Mouse (Mus musculus) intestine, embryonic 15.5 days (tissue): ENCODE data around the gene Mast3. TPM values are rescaled to one million over a fixed set of nuclear protein-coding genes. Genes with fewer than 3 reads are reported as not detected.
A peak's percentile ranks its signal among the peaks of the same experiment; 100 is the strongest.

ENCODE experiments used
- ATAC-seq: fragments of 200-750 bp; cut with Nextera tagmentation; 2 replicates; pipeline ENCODE4 v1.8.0; 2017; ENCODE audit warnings: moderate TSS enrichment, moderate library complexity
- H3K27ac ChIP-seq: fragments of 300-500 bp; sonication (generic); 2 replicates; pipeline ENCODE4 v1.5.1; 2015; ENCODE audit warnings: mild to moderate bottlenecking, inconsistent platforms
- H3K27me3 ChIP-seq: fragments of 300-500 bp; sonication (generic); replicated peaks from 2 replicates; pipeline ENCODE4 v1.6.1; 2015; ENCODE audit warnings: inconsistent platforms
- H3K36me3 ChIP-seq: fragments of 300-500 bp; sonication (generic); 2 replicates; pipeline ENCODE4 v1.6.1; 2015; ENCODE audit warnings: inconsistent platforms
- H3K4me1 ChIP-seq: fragments of 300-500 bp; sonication (generic); replicated peaks from 2 replicates; pipeline ENCODE4 v1.6.1; 2015; ENCODE audit warnings: inconsistent platforms
- H3K4me2 ChIP-seq: fragments of 300-500 bp; sonication (generic); replicated peaks from 2 replicates; pipeline ENCODE4 v1.6.1; 2015; ENCODE audit warnings: mild to moderate bottlenecking, inconsistent platforms
- H3K4me3 ChIP-seq: fragments of 300-500 bp; sonication (generic); replicated peaks from 2 replicates; pipeline ENCODE4 v1.5.1; 2015; ENCODE audit warnings: inconsistent platforms
- H3K9ac ChIP-seq: fragments of 300-500 bp; sonication (generic); 2 replicates; pipeline ENCODE4 v1.6.1; 2015; ENCODE audit warnings: inconsistent platforms
- H3K9me3 ChIP-seq: fragments of 300-500 bp; sonication (generic); 2 replicates; pipeline ENCODE4 v1.6.1; 2016; ENCODE audit warnings: inconsistent platforms
- WGBS: fragments of 180-500 bp; shearing (Covaris S2); methylation state at CpG from one replicate; pipeline ENCODE4 v1.1.7; 2015; 5-methylcytosine and 5-hydroxymethylcytosine counted together
- polyA plus RNA-seq: library from polyadenylated mRNA; unstranded; fragments of >200 nt; fragmentation: Nextera tagmentation; extraction: Ambion mirVana; gene quantifications from 2 replicates; pipeline ENCODE4 v1.2.1, GENCODE M21; 2015

The Mast3 gene
- polyA plus RNA-seq, 1 experiment from 2014 or later, result 13.2 TPM

DNA sequence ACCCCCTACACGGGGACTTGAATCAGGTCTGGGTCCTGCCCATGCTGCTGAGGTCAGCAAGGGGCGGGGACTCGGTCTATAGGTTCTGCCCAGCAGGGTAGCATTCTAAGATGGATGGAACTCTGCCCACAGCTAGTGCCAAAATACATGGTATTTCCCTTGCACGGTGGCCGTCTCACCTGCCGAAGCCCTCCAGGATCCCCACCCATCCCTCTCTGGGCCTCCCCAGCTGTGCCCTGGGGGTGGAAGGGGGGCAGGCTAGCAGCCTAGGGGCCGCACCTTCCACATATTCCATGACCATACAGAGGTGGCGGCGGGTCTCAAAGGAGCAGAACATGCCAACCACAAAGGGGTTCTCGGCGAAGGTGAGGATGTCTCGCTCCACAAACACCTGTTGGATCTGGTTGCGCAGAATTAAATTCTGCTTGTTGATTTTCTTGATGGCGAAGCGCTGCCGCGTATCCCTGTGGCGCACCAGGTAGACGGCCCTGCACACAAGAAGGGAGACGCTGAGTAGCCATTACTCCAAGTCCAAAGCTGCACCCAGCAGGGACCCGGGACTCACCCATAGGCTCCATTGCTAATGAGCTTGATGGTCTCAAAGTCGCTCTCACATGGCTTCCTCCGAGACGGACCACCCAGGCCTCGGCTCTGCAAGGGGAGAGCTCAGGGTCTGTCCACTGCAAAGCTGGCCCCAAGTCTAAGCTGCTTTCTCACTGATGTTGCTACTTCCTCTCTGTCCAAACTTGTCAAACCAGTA, 18.4 kb downstream of the Mast3 start:
- WGBS, result 89% methylated on average over 25 of the region's 25 CpGs
- Histone ChIP-seq H3K4me1 (peaks cover 19% of the 10 kb centered on the region), H3K36me3 (peaks cover 44% of the 10 kb centered on the region)

DNA sequence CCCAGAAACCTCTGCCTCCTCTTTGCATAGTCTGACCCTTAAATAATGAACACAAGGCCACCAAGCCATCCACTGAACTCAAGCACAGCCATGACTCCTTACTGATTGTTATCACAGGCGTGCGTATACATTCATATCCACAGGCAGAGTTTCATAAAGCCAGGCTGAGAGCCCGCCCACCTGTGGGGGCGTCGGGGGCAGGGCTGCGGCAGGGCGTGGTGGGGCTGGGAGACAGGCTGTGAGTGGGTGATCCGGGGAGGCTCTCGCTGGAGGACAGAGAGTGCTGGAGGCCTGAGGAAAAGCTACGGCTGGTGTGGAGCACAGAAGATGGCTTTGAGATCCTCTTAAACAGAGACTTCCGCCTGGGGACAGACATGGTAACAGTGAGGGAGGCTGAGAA, 24.8 kb downstream of the Mast3 start:
- Histone ChIP-seq H3K9ac (no peak overlapping the region), H3K27me3 (no peaks in the 10 kb centered on the region), H3K9me3 (no peaks in the 10 kb centered on the region), H3K27ac (no peak overlapping the region), H3K36me3 (peaks cover 44% of the 10 kb centered on the region), H3K4me3 (no peak overlapping the region), H3K4me2 (no peak overlapping the region), H3K4me1 (peaks cover 18% of the 10 kb centered on the region)
- WGBS, result 73% methylated on average over 11 of the region's 11 CpGs
- no peak for ATAC-seq

More for the DNA sequence above, 18.4 kb downstream of the Mast3 start:
- no peak overlapping the region for H3K9ac ChIP-seq
- H3K27me3 ChIP-seq, result no peaks in the 10 kb centered on the region
- H3K27ac ChIP-seq, result no peak overlapping the region
- no peak overlapping the region for H3K4me3 ChIP-seq
- no peaks in the 10 kb centered on the region for H3K9me3 ChIP-seq
- no peak overlapping the region for H3K4me2 ChIP-seq
- no peak for ATAC-seq

DNA sequence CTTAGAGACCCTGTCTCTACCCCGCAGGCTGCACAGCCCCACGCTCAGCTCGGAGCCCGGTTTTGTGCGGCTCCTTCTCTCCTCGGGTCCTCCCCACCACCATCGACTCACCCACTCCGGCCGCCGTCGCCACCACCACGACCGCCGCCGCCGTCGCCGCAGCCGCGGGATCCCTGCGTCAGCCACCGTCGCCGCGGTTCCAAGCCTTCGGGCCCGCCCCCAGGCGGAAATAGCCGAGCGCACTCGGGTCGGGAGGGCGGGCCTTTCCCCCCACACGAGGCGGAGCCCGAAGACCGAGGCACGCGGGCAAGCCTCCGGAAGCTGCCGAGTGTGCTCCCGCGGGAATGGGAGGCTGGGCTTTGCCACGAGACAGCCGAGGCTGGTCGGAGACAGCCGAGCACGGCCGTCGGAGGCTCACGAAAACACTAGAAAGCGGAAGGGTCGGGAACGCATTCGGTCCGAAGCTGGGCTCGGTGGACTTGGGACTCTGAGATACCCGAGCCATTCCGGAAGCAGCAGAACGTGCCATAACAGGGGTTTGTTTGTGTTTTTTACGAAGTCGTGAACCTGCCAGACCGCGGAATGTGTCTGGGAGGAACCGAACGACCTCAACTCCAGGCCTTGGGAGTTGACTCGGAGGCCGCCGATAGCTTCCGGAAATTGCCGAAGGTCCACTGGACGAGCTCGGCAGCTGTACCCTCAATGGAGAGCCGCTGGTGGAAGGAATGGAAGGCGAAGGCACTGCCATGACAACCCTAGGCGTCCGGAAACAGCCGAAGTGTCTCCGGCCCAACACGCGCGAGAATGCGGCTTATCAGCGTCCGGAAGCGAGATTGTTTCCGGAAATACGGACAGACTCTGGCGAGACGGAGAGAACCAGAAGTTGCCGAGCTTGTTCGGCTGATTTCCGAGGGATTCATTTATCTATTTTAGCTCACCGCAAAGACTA, 28.1 kb downstream of the Mast3 start, which contains the start of gene Pik3r2:
Pik3r2 (minus strand) TSS at position 218 of the 949 bp plus-strand sequence.
- H3K27ac ChIP-seq, result peak within 1 kb of the TSS; percentile 98
- H3K27me3 ChIP-seq, result no peaks in the 10 kb centered on the region
- ATAC-seq, result peak; percentile 94
- peaks cover 46% of the 10 kb centered on the region for H3K4me1 ChIP-seq
- WGBS, result under 1% methylated on average over 92 of the region's 94 CpGs
- H3K4me3 ChIP-seq, result peak within 1 kb of the TSS; percentile 82
- no peaks in the 10 kb centered on the region for H3K9me3 ChIP-seq
- H3K9ac ChIP-seq, result peak within 1 kb of the TSS; percentile 98
- peak within 1 kb of the TSS; percentile 90 for H3K4me2 ChIP-seq
- H3K36me3 ChIP-seq, result peaks cover 35% of the 10 kb centered on the region

DNA sequence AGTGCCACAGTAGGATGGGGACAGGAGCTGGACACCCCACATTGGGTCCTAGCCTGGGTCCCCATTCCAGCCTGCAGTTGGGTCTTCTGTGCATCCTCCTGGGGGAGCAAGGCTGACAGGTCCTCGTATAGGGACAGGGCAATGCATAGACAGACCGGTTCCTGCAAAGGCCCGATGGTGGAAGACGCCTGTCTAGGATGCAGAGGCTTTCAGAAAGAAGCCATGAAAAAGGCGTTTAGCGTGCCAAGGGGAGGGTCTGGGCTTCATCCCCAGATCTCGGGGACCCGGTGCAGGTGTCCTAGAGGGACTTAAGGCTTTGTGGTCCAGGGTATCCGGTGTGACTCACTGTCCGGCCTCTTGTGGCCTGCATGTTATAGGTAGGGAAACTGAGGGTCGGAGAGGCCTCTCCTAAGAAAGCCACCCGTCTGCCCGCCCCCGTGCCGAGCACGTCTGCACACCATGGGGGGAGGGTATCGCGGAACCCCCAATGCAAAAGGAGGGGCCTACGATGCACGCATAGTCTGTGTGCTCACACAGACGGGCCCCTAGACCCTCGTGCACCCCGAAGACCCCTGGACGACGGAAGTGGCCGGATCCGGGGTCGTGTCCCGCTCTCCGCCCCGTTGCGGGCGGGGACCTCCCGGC, 28.9 kb downstream of the Mast3 start:
- Histone ChIP-seq H3K27ac (peak overlapping the region; percentile 98), H3K4me3 (peak overlapping the region; percentile 82), H3K4me2 (peak overlapping the region; percentile 90), H3K4me1 (peaks cover 46% of the 10 kb centered on the region), H3K27me3 (no peaks in the 10 kb centered on the region), H3K9me3 (no peaks in the 10 kb centered on the region), H3K9ac (peak overlapping the region; percentile 98), H3K36me3 (peaks cover 41% of the 10 kb centered on the region)
- WGBS, result 2% methylated on average over 34 of the region's 34 CpGs
- ATAC-seq, result peak; percentile 21

DNA sequence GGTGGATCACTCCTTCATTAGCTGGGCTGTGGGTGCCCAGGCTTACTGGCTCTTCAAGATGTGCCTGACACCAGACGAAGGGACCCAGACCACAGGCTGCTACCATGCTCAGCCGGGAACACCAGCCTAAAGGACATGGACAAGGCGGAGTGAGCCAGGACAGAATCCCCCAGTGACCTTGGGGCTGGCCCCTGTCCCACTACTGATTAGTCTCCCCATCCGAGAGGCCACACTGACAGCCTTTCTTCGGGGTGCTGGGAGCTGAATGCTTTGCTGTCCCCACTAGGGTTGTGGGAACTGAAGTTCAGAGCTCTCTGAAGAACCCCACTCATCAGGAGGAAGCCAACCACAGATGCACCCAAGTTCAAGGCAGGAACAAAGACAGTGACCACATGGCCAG, 29.6 kb downstream of the Mast3 start:
- Histone ChIP-seq H3K9me3 (no peaks in the 10 kb centered on the region), H3K4me3 (peak overlapping the region; percentile 82), H3K36me3 (peaks cover 40% of the 10 kb centered on the region), H3K4me1 (peaks cover 46% of the 10 kb centered on the region), H3K9ac (peak overlapping the region; percentile 98), H3K27ac (0 out of 2 replicates have a peak overlapping the region, but pooled peaks have one; percentile 44), H3K4me2 (peak overlapping the region; percentile 90), H3K27me3 (no peaks in the 10 kb centered on the region)
- ATAC-seq, result no peak
- 88% methylated on average over 5 of the region's 5 CpGs for WGBS

DNA sequence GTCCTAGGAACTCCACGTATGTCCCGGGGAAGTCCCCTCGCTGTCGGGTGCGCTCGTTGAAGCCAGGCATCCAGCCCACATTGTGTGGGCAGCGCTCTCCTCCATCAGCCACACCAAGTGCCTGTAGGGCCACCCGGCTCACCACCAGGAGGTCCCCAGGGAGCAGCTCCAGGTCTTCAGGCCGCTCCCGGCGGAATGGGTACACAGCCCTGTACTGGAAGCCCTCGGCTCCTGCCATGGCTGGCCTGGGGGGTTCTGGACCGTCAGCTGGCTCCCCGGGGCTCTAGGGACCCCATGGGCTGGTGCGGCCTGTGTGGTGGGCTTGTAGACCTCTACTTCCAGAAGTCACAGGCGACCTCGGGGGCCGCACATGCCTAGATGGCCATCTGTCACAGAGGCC, 30.1 kb downstream of the Mast3 start:
- ATAC-seq, result no peak
- peak overlapping the region; percentile 44 for H3K27ac ChIP-seq
- peaks cover 36% of the 10 kb centered on the region for H3K36me3 ChIP-seq
- peaks cover 46% of the 10 kb centered on the region for H3K4me1 ChIP-seq
- H3K27me3 ChIP-seq, result no peaks in the 10 kb centered on the region
- H3K4me3 ChIP-seq, result no peak overlapping the region
- H3K4me2 ChIP-seq, result peak overlapping the region; percentile 90
- peak overlapping the region; percentile 98 for H3K9ac ChIP-seq
- 93% methylated on average over 18 of the region's 18 CpGs for WGBS
- H3K9me3 ChIP-seq, result no peaks in the 10 kb centered on the region

DNA sequence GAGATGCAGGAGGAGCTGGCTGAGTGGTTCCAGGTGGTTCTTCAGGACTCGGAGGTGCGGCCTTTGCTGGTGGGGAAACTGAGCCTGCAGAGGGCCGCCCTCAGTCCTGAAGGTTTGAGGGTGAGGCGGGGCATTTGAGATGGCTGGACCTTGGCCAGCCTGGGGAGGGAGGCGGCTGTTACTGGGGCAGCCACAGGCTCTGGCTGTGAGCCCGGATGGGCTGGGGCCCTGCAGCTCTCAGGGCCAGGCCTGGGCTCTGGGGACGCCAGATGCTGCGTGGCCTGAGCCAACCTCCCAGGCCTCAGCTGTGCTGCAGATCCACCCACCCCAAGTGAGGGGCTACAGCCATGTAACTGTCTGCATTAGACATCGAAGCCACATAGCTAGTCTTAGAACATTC, 31.0 kb downstream of the Mast3 start:
- Histone ChIP-seq H3K36me3 (peaks cover 35% of the 10 kb centered on the region), H3K4me1 (peaks cover 52% of the 10 kb centered on the region), H3K9me3 (no peaks in the 10 kb centered on the region), H3K4me3 (no peak overlapping the region), H3K4me2 (peak overlapping the region; percentile 90), H3K27me3 (no peaks in the 10 kb centered on the region), H3K9ac (peak overlapping the region; percentile 98), H3K27ac (peak overlapping the region; percentile 44)
- peak; percentile 24 for ATAC-seq
- WGBS, result 31% methylated on average over 9 of the region's 9 CpGs

DNA sequence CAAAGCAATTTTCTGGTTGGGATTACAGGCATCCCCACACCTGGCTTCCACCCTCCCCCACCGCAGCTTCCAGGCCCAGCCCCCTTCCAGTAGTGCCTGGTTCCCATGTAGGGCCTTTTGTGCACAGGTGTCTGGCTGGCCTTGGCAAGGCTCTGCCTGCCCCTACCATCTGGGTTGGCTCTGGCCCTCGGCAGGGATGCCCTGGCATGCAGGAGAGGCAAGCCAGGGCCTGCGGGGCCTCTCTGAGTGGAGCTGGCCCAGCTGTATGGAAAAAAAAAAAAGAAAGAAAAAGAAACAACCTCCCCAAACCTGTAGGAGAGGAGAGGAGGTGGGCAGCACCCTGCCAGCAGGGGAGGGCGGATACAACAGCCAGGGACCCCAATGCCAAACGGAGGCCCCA, 31.4 kb downstream of the Mast3 start:
- ATAC-seq, result no peak
- Histone ChIP-seq H3K27ac (peak overlapping the region; percentile 44), H3K27me3 (no peaks in the 10 kb centered on the region), H3K4me2 (peak overlapping the region; percentile 90), H3K9me3 (no peaks in the 10 kb centered on the region), H3K4me1 (peaks cover 54% of the 10 kb centered on the region), H3K4me3 (no peak overlapping the region), H3K36me3 (peaks cover 35% of the 10 kb centered on the region), H3K9ac (peak overlapping the region; percentile 17; the same call in 1 of the 2 replicates)
- WGBS, result 71% methylated on average over 5 of the region's 5 CpGs

DNA sequence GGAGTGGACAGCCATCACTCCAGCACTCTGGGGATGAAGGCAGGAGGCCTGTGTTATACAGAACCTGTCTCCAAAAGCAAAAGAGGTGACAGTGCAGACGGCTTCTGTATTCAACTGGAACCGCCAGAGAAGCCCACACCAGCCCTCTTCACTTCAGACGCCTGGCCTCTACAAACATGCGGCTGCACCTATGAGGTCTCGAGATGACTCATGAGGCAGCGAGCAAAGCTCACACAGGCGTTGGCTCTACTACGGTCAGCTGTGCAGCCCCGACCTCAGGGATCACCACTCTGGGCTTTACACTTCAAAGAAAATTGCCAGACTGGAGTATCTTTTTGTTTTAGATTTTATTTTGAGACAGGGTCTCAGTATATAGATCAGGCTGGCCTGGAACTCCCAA, 32.0 kb downstream of the Mast3 start:
- H3K27me3 ChIP-seq, result no peaks in the 10 kb centered on the region
- no peak overlapping the region for H3K4me3 ChIP-seq
- WGBS, result 72% methylated on average over 9 of the region's 9 CpGs
- peak overlapping the region; percentile 90; the same call in 1 of the 2 replicates for H3K4me2 ChIP-seq
- H3K36me3 ChIP-seq, result peaks cover 35% of the 10 kb centered on the region
- ATAC-seq, result no peak
- 0 out of 2 replicates have a peak overlapping the region, but pooled peaks have one; percentile 17 for H3K9ac ChIP-seq
- H3K27ac ChIP-seq, result peak overlapping the region; percentile 44
- no peaks in the 10 kb centered on the region for H3K9me3 ChIP-seq
- H3K4me1 ChIP-seq, result peaks cover 50% of the 10 kb centered on the region

DNA sequence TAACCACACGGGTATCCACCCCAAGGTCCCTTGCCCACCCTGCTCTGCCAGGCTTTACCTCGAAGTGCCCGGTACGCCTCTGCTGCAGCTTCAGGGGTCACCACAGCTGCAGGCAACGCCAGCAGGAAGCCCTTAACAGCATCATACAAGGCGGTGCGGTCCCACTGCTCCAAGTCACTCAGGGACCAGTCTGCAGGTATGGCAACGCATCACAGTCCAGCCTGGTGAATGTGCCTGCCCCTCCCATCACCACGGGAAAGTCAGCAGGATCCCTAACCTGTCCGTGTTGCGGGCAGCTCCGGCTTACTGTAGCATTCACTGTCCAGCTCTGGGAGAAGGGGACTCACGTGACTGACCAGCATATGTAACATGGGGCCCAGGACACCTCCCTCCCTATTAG, 32.8 kb downstream of the Mast3 start:
- Histone ChIP-seq H3K9ac (no peak overlapping the region), H3K27ac (no peak overlapping the region), H3K27me3 (no peaks in the 10 kb centered on the region), H3K9me3 (no peaks in the 10 kb centered on the region), H3K4me2 (no peak overlapping the region), H3K4me1 (peaks cover 52% of the 10 kb centered on the region), H3K4me3 (no peak overlapping the region), H3K36me3 (peaks cover 39% of the 10 kb centered on the region)
- ATAC-seq, result no peak
- 92% methylated on average over 13 of the region's 13 CpGs for WGBS

DNA sequence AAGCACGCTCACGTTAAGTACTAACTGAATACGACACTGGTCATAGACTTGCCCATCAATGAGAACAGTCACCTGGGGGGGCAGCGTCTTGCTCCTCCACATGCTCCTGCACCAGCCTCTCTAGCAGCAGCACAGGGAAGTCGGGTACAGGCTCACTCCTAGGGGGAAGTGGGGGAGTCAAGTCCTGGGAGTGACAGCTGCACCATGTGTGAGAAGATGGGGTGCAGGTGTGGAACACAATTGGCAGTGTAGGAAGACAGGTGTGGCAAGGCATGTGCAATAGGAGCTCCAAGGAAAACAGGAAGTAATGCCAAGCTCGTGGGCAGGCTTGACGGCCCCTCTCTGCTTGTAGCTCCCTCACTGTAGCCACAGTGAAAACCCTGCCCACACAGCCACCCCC, 33.6 kb downstream of the Mast3 start:
- Histone ChIP-seq H3K4me3 (no peak overlapping the region), H3K27ac (no peak overlapping the region), H3K4me1 (peaks cover 60% of the 10 kb centered on the region), H3K9ac (no peak overlapping the region), H3K9me3 (no peaks in the 10 kb centered on the region), H3K4me2 (no peak overlapping the region), H3K27me3 (no peaks in the 10 kb centered on the region), H3K36me3 (peaks cover 39% of the 10 kb centered on the region)
- 87% methylated on average over 7 of the region's 7 CpGs for WGBS
- no peak for ATAC-seq

DNA sequence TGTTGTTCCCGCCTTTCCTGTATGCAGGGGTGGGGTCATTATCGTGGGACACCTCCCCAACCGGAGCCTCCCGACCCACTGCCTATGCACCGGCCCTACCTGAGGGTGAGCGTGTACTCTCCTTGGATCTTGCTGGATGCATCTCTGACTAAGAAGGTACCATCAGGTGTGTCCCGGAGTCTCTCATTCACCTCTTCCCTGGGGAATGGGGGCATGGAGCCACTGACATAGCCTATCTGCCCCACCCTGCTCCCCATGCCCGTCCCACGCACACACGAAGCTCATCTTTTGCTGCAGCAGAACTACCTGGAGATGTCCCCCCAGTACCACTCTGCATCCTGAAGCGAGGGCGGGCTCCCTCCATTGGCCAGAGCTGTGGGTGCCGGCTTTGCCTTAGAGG, 34.1 kb downstream of the Mast3 start:
- Histone ChIP-seq H3K9ac (no peak overlapping the region), H3K4me3 (no peak overlapping the region), H3K27me3 (no peaks in the 10 kb centered on the region), H3K4me1 (peaks cover 56% of the 10 kb centered on the region), H3K36me3 (peaks cover 39% of the 10 kb centered on the region), H3K4me2 (no peak overlapping the region), H3K27ac (no peak overlapping the region), H3K9me3 (no peaks in the 10 kb centered on the region)
- WGBS, result 94% methylated on average over 13 of the region's 13 CpGs
- no peak for ATAC-seq
